Mouse (Mus musculus) liver, embryonic 12.5 days (tissue): ENCODE measurements around the gene Eml2. TPM values are rescaled to one million over a fixed set of nuclear protein-coding genes. Genes with fewer than 3 reads are reported as not detected.
"Not testable (repeated sequence)": the region's sequence is repeated elsewhere in the genome, so short reads cannot be mapped to it uniquely, and the experiment has no call there.

ENCODE experiments used
- ATAC-seq: fragments of 200-750 bp; cut with Nextera tagmentation; 2 replicates; pipeline ENCODE4 v1.8.0; 2017; ENCODE audit warnings: moderate number of reproducible peaks, mild to moderate bottlenecking, moderate library complexity
- H3K27ac ChIP-seq: fragments of 300-500 bp; sonication (generic); 2 replicates; pipeline ENCODE4 v1.5.1; 2016; ENCODE audit warnings: mild to moderate bottlenecking
- H3K27me3 ChIP-seq: fragments of 300-500 bp; sonication (generic); replicated peaks from 2 replicates; pipeline ENCODE4 v1.6.1; 2016; ENCODE audit warnings: mild to moderate bottlenecking, moderate library complexity
- H3K36me3 ChIP-seq: fragments of 300-500 bp; sonication (generic); 2 replicates; pipeline ENCODE4 v1.6.1; 2016; ENCODE audit warnings: mild to moderate bottlenecking, moderate library complexity
- H3K4me1 ChIP-seq: fragments of 300-500 bp; sonication (generic); 2 replicates; pipeline ENCODE4 v1.6.1; 2016
- H3K4me2 ChIP-seq: fragments of 300-500 bp; sonication (generic); 2 replicates; pipeline ENCODE4 v1.6.1; 2016; ENCODE audit warnings: mild to moderate bottlenecking, moderate library complexity
- H3K4me3 ChIP-seq: fragments of 300-500 bp; sonication (generic); 2 replicates; pipeline ENCODE4 v1.5.1; 2016; ENCODE audit warnings: mild to moderate bottlenecking, moderate library complexity
- H3K9ac ChIP-seq: fragments of 300-500 bp; sonication (generic); 2 replicates; pipeline ENCODE4 v1.6.1; 2016; ENCODE audit warnings: mild to moderate bottlenecking, moderate library complexity
- H3K9me3 ChIP-seq: fragments of 300-500 bp; sonication (generic); replicated peaks from 2 replicates; pipeline ENCODE4 v1.6.1; 2016; ENCODE audit warnings: mild to moderate bottlenecking, moderate library complexity
- WGBS: fragments of 180-500 bp; shearing (Covaris S2); methylation state at CpG from one replicate; pipeline ENCODE4 v1.1.7; 2016; ENCODE audit not compliant: insufficient replicate concordance; 5-methylcytosine and 5-hydroxymethylcytosine counted together
- polyA plus RNA-seq: library from polyadenylated mRNA; unstranded; fragments of >200 nt; fragmentation: Nextera tagmentation; extraction: Ambion mirVana; gene quantifications from 2 replicates; pipeline ENCODE4 v1.2.1, GENCODE M21; 2016

Eml2 gene
- polyA plus RNA-seq, 1 experiment from 2014 or later: 5.1 TPM

DNA sequence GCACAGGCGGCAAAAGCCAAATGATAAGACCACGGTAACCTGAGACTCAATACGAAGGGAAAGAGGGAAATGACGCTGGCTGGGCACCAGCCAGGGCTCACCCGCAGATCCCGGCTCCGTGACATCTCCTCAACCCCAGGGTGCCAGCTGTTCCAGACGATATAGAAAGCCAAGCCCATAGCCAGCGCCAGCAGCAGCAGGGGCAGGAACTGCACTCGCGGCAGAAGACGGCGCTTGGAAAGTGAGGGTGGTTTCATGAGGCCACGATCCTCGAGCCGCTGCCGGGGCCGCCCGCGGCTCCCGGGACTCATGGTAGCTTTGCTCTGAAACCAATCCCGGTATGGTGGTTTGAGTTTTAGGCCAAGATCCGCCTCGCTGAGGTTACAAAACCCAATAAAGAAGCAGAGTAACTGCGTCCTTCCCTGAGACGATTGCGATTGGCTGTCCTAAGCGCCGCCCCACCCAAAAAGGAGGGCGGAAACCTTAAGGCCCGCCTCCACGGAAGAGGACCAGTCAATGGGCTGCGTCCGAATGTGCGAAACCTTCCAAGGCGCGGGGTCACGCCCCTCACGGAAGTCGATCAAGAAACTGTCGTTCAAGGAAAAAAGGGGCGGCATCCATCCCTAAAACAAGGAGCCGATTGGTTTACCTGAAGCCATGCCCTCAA is 27.2 kb upstream of the Eml2 start, which contains the start of gene Qpctl:
TSS of gene Qpctl (minus strand) at position 417 of the 667 bp plus-strand sequence.
- ATAC-seq: peak; percentile 96
- H3K27me3 ChIP-seq: peaks cover 12% of the 10 kb centered on the region; the same call in 1 of the 2 replicates
- peak within 1 kb of the TSS; percentile 77 for H3K4me3 ChIP-seq
- peaks cover 29% of the 10 kb centered on the region for H3K4me1 ChIP-seq
- H3K36me3 ChIP-seq: peaks cover 36% of the 10 kb centered on the region
- peak within 1 kb of the TSS; percentile 81 for H3K9ac ChIP-seq
- H3K9me3 ChIP-seq: no peaks in the 10 kb centered on the region
- H3K27ac ChIP-seq: peak within 1 kb of the TSS; percentile 84
- WGBS: under 1% methylated on average over 43 of the region's 43 CpGs
- H3K4me2 ChIP-seq: peak within 1 kb of the TSS; percentile 91

GRCm38 (mm10) chr7:19149626-19150025 is 26.6 kb upstream of the Eml2 start, which contains the start of gene Snrpd2:
Gene Snrpd2, plus strand, starts transcription at chr7:19149722.
- Histone ChIP-seq H3K4me2 (peak within 1 kb of the TSS; percentile 91), H3K9ac (peak within 1 kb of the TSS; percentile 81), H3K4me1 (peaks cover 29% of the 10 kb centered on the region), H3K27me3 (peaks cover 12% of the 10 kb centered on the region; the same call in 1 of the 2 replicates), H3K4me3 (peak within 1 kb of the TSS; percentile 77), H3K9me3 (no peaks in the 10 kb centered on the region), H3K27ac (peak within 1 kb of the TSS; percentile 84), H3K36me3 (peaks cover 42% of the 10 kb centered on the region)
- peak; percentile 85 for ATAC-seq
- WGBS: under 1% methylated on average over 24 of the region's 24 CpGs

DNA sequence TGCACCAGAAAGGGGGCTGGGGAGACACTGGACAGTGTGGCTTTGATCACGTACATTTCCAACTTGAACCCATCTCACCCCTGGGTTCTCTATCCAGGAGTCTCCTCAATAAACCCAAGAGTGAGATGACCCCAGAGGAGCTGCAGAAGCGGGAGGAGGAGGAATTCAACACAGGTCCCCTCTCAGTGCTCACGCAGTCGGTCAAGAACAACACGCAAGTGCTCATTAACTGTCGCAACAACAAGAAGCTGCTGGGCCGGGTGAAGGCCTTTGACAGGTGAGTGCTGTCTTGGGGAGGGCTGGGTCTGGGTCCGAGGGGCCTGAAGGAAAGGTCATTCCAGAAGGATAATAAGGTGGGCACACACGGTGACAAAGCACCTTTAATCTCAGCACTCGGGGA is 25.1 kb upstream of the Eml2 start:
- Histone ChIP-seq H3K9ac (peak overlapping the region; percentile 81; the same call in 1 of the 2 replicates), H3K4me2 (peak overlapping the region; percentile 91), H3K36me3 (peaks cover 51% of the 10 kb centered on the region), H3K4me1 (peaks cover 29% of the 10 kb centered on the region), H3K27me3 (peaks cover 12% of the 10 kb centered on the region; the same call in 1 of the 2 replicates), H3K4me3 (peak overlapping the region; percentile 77)
- H3K9me3 ChIP-seq, ATAC-seq, H3K27ac ChIP-seq: not testable (repeated sequence)
- WGBS: 85% methylated on average over 10 of the region's 10 CpGs

GRCm38 (mm10) chr7:19154796-19155195 is 21.4 kb upstream of the Eml2 start:
- Histone ChIP-seq H3K27me3 (peaks cover 14% of the 10 kb centered on the region), H3K36me3 (peaks cover 47% of the 10 kb centered on the region), H3K4me2 (no peak overlapping the region), H3K4me3 (no peak overlapping the region), H3K9me3 (no peaks in the 10 kb centered on the region), H3K9ac (no peak overlapping the region), H3K27ac (no peak overlapping the region), H3K4me1 (peaks cover 23% of the 10 kb centered on the region)
- WGBS: 85% methylated on average over 8 of the region's 8 CpGs
- ATAC-seq: no peak

DNA sequence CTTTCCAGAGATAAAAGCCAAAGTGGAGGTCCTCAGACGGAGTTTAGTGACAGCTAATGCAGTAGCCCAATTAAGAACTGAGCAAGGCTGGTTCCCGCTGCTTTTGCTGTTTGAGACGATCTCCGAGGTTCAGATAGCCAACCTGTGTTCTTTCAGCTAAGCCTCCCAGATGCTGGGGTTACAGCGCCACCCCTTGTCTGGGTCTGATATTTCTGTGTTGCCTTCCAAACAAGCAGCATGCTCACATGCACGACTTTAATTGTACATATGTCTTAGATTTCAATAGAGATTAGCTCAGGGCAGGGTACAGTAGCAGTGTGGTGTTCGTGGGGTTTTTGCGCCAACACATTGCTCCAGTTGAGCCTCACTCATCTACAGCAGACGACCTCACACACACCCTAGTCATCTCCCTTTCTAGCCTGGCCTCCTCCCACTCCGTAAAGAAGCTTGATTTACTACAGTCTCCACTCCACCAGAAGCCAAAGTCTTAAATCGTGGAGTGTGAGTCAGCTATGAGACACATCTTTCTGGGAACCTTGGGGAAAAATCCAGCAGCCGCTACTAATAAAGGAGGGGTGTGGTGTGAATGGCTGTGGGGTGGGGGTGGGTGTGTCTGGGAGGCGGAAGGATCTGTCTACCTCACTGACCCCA is 20.3 kb upstream of the Eml2 start:
- no peak overlapping the region for H3K4me3 ChIP-seq
- no peak overlapping the region for H3K27ac ChIP-seq
- ATAC-seq: no peak
- WGBS: 62% methylated on average over 13 of the region's 13 CpGs
- no peaks in the 10 kb centered on the region for H3K9me3 ChIP-seq
- peaks cover 45% of the 10 kb centered on the region for H3K36me3 ChIP-seq
- peaks cover 26% of the 10 kb centered on the region for H3K4me1 ChIP-seq
- no peak overlapping the region for H3K4me2 ChIP-seq
- H3K9ac ChIP-seq: no peak overlapping the region
- peaks cover 25% of the 10 kb centered on the region for H3K27me3 ChIP-seq

DNA sequence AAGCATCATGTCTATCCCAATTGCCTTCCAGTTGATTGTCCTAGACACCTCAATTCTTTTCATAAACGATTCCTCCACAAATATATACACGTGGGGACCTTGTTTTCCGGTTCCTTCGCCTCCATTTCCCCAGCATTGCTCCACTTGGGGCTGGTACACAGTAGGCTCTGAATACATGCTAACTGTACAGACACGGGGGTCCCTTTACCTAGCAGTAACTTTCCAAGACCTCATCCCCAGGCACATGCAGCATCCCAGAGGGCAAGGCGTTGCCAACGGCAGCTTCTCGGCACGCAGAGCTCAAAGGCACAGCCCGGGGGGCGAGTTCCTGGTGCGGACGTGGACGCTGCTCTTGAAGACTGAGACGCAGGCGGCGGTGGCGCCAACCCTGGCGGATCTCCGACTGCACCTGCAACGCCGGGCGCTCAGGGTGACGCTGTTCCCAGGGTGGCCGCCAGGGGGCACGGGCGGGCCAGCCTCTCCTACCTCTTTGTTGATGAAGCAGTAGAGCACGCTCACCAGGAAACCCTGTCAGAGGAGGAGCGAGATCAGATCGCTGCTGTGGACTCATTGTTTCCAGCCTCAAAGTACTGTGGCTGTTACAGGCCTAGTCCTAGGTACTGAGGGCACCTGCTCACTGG is 18.9 kb upstream of the Eml2 start:
- 4% methylated on average over 30 of the region's 30 CpGs for WGBS
- Histone ChIP-seq H3K27me3 (peaks cover 34% of the 10 kb centered on the region), H3K27ac (no peak overlapping the region), H3K36me3 (peaks cover 32% of the 10 kb centered on the region), H3K9ac (no peak overlapping the region), H3K4me3 (0 out of 2 replicates have a peak overlapping the region, but pooled peaks have one; percentile 18), H3K4me1 (peaks cover 23% of the 10 kb centered on the region), H3K4me2 (peak overlapping the region; percentile 50), H3K9me3 (no peaks in the 10 kb centered on the region)
- peak; percentile 67 for ATAC-seq

DNA sequence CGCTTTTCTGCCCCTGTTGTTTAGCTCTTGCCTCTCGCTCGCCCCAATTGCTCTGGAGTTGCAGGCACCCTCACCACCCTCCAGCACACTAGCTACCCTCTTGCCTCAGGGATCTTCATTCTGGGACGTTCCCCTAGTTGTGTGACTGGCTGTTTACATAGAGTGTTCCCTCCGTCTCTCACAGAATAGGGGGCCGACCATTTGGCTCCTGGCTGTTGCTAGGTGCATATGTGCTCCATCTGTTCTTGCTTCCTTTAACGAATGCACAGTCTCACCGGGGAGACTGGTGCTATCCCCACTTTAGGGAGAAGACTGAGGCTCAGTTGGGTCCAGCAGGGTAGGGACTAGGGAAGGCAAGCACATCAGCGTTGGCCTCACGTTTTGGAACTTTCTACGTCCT is 17.6 kb upstream of the Eml2 start:
- 63% methylated on average over 11 of the region's 11 CpGs for WGBS
- no peak overlapping the region for H3K9ac ChIP-seq
- no peak for ATAC-seq
- peaks cover 25% of the 10 kb centered on the region for H3K4me1 ChIP-seq
- H3K36me3 ChIP-seq: peaks cover 19% of the 10 kb centered on the region
- peaks cover 48% of the 10 kb centered on the region for H3K27me3 ChIP-seq
- no peak overlapping the region for H3K4me3 ChIP-seq
- no peaks in the 10 kb centered on the region for H3K9me3 ChIP-seq
- H3K27ac ChIP-seq: no peak overlapping the region
- no peak overlapping the region for H3K4me2 ChIP-seq

GRCm38 (mm10) chr7:19159411-19159810 is 16.8 kb upstream of the Eml2 start:
- no peak overlapping the region for H3K4me3 ChIP-seq
- no peak for ATAC-seq
- H3K9ac ChIP-seq: no peak overlapping the region
- peak overlapping the region; percentile 74 for H3K4me2 ChIP-seq
- peaks cover 33% of the 10 kb centered on the region for H3K4me1 ChIP-seq
- peaks cover 11% of the 10 kb centered on the region for H3K36me3 ChIP-seq
- H3K27ac ChIP-seq: no peak overlapping the region
- H3K27me3 ChIP-seq: peaks cover 56% of the 10 kb centered on the region
- H3K9me3 ChIP-seq: no peaks in the 10 kb centered on the region
- 19% methylated on average over 18 of the region's 18 CpGs for WGBS

DNA sequence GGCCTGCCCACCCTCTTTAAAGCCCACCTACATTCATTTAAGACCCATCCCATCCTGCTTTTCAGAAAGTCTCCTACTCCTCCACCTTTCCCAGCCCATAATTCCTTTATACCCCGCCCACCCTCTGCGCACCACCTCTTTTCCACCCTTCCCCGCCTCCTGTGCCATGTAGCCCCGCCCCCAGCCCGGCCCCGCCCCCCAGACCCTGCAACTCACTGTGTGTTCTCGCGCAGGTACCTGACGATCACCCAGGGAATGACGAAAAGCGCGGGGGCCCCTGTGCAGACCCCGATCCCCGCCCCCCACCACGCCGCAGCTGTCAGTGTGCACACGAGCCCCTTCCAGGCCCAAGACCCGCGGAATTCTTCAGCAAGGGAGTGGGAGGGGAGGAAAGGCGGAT is 16.1 kb upstream of the Eml2 start:
- peak; percentile 35; the same call in 1 of the 2 replicates for ATAC-seq
- 2% methylated on average over 20 of the region's 20 CpGs for WGBS
- H3K36me3 ChIP-seq: peaks cover 4% of the 10 kb centered on the region; the same call in 1 of the 2 replicates
- H3K4me3 ChIP-seq: peak overlapping the region; percentile 46
- no peak overlapping the region for H3K27ac ChIP-seq
- H3K4me1 ChIP-seq: peaks cover 40% of the 10 kb centered on the region
- H3K27me3 ChIP-seq: peaks cover 63% of the 10 kb centered on the region
- no peaks in the 10 kb centered on the region for H3K9me3 ChIP-seq
- H3K4me2 ChIP-seq: peak overlapping the region; percentile 74
- peak overlapping the region; percentile 58 for H3K9ac ChIP-seq

GRCm38 (mm10) chr7:19162928-19163327 is 13.3 kb upstream of the Eml2 start:
- Histone ChIP-seq H3K36me3 (no peaks in the 10 kb centered on the region), H3K9me3 (no peaks in the 10 kb centered on the region), H3K9ac (no peak overlapping the region), H3K27me3 (peaks cover 81% of the 10 kb centered on the region), H3K4me1 (peaks cover 48% of the 10 kb centered on the region), H3K4me3 (no peak overlapping the region), H3K4me2 (no peak overlapping the region), H3K27ac (no peak overlapping the region)
- WGBS: 70% methylated on average over 7 of the region's 7 CpGs
- ATAC-seq: no peak

DNA sequence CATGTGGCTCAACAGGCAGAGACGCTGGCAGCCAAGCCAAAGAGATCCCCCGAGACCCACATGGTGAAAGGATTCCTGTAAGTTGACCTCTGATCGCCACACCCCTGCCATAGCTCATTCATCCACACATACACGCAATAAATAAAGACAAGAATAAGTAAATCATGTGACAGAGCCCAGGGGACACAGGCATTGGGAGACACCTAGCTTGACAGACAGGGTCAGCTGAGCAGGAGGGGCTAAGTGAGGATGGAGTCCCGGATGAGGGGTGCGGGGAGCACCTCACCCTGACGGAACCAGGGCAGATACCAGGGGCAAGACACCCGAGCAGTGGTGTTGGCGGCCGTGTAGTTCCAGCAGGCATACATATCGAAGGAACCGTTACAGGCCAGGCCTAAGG is 12.5 kb upstream of the Eml2 start:
- Histone ChIP-seq H3K9ac (no peak overlapping the region), H3K36me3 (no peaks in the 10 kb centered on the region), H3K27me3 (peaks cover 86% of the 10 kb centered on the region), H3K4me3 (no peak overlapping the region), H3K4me2 (peak overlapping the region; percentile 57), H3K9me3 (no peaks in the 10 kb centered on the region), H3K4me1 (peaks cover 47% of the 10 kb centered on the region), H3K27ac (no peak overlapping the region)
- 0 out of 2 replicates have a peak, but pooled peaks have one; percentile 19 for ATAC-seq
- WGBS: 23% methylated on average over 12 of the region's 12 CpGs

DNA sequence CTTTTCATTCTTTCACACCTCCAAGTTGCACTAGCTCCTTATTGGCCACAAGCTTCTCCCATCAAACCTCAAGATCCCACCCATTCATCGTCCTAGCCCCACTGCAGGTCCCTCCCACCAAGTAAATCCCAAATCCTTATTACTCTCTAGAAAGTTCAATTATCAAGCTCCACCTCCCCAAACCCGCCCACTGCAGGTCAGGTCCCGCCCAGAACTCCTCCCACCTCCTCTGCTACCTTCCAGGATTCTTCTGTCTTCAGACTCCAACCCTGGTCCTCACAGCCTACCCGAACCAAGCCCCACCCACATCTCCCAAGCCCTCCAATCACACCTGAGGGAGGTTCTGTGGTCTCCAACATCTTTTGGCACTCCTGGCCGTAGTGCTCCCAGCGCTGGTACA is 12.0 kb upstream of the Eml2 start:
- Histone ChIP-seq H3K4me1 (peaks cover 47% of the 10 kb centered on the region), H3K9ac (peak overlapping the region; percentile 20; the same call in 1 of the 2 replicates)

More for the DNA sequence above, 12.0 kb upstream of the Eml2 start:
- no peaks in the 10 kb centered on the region for H3K36me3 ChIP-seq
- H3K27me3 ChIP-seq: peaks cover 85% of the 10 kb centered on the region
- peak overlapping the region; percentile 57 for H3K4me2 ChIP-seq
- peak; percentile 45; the same call in 1 of the 2 replicates for ATAC-seq
- no peak overlapping the region for H3K4me3 ChIP-seq
- 0% methylated on average over 6 of the region's 6 CpGs for WGBS
- no peak overlapping the region for H3K27ac ChIP-seq
- H3K9me3 ChIP-seq: no peaks in the 10 kb centered on the region
